ENCODE assay signal across 8 mouse cellular contexts in genomic region chr4:116720343-116721097, GRCm38 (mm10). TPM values are rescaled to one million over a fixed set of nuclear protein-coding genes. Genes with fewer than 3 reads are reported as not detected.
DNase-seq lines count a peak whose midpoint lies in the region; ATAC-seq and TF ChIP-seq lines count a peak whose summit lies in the region.

Tesk2 (plus strand) TSS chr4:116720948.

- H3K36me3 ChIP-seq in hindbrain, embryonic 13.5 days: no peaks in the 10 kb centered on the region

- under 1% methylated on average over 34 of the region's 34 CpGs for WGBS in hindbrain, embryonic 13.5 days

- in situ Hi-C loops in Patski (cut with MboI; ENCODE audit: low pct_unique_long_range_greater_than_20kb): loop anchor here (10.0 kb wide), 1 partner anchor 404 kb away; the partner anchor contains the start of genes Btbd19 and Tctex1d4

- H3K9me3 ChIP-seq in hindbrain, embryonic 13.5 days: no peaks in the 10 kb centered on the region

- H3K4me3 ChIP-seq in hindbrain, embryonic 13.5 days: peak within 1 kb of the TSS; percentile 84

- H3K27me3 ChIP-seq in Patski: no peaks in the 10 kb centered on the region
- H3K27me3 ChIP-seq in hindbrain, embryonic 13.5 days: peaks cover 2% of the 10 kb centered on the region; the same call in 1 of the 2 replicates

- H3K9ac ChIP-seq in hindbrain, embryonic 13.5 days: peak within 1 kb of the TSS; percentile 84

- peak within 1 kb of the TSS; percentile 92 for H3K4me2 ChIP-seq in hindbrain, embryonic 13.5 days

- H3K4me1 ChIP-seq in hindbrain, embryonic 13.5 days (replicated peaks): peaks cover 13% of the 10 kb centered on the region

- DNase-seq in Patski (ENCODE audit: low read depth, low spot score): peak; percentile 94
- peak; percentile 92 to 93 for DNase-seq in cerebellum, postnatal 14 days
- DNase-seq in frontal cortex, postnatal 14 days (ENCODE audit: low spot score in 2 of 2): peak; percentile 87 to 94
- DNase-seq in layer of hippocampus, postnatal 25 days (ENCODE audit: extremely low spot score in 1 of 2, low spot score in 1 of 2): peak; percentile 65
- peak; percentile 98 for DNase-seq in lung, postnatal 25 days (ENCODE audit: low spot score)
- peak; percentile 99 for DNase-seq in retina, embryonic 14.5 days (ENCODE audit: low spot score)
- peak; percentile 86 for DNase-seq in thymus, postnatal 4 days

- H3K27ac ChIP-seq in hindbrain, embryonic 13.5 days: peak within 1 kb of the TSS; percentile 70

- POLR2A ChIA-PET in Patski (lab: Charles Lee): interaction anchor here (0.9 to 1.3 kb wide), 2 partner anchors 66 to 68 kb away, joined by 3 read pairs; no protein-coding TSS in a partner anchor

- peak; percentile 84 for ATAC-seq in Patski
- ATAC-seq in hindbrain, embryonic 13.5 days (ENCODE audit: low FRiP score): peak; percentile 99

- no peak for TF ChIP-seq CTCF in Patski (IDR thresholded peaks at IDR 0.05)

- CTCF ChIA-PET in Patski (lab: Charles Lee): interaction anchor here (0.6 to 4.9 kb wide), 5 partner anchors 12 to 76 kb away, joined by 3 to 65 read pairs (median 4); partner anchors contain the start of genes Ccdc163 and Mmachc

RNA-seq across cellular contexts. Expression of gene Tesk2, which starts in this region (rescaled TPM):
- 3.6 TPM for polyA plus RNA-seq in Patski (2021)
- 3.2 and 3.7 TPM in 2 replicates for polyA plus RNA-seq in hindbrain, embryonic 13.5 days (2015; fragmentation: Nextera tagmentation; extraction: Ambion mirVana)
- total RNA-seq in layer of hippocampus, postnatal 25 days (2021): 1 to 10 TPM; 4.5 TPM

Comparison
In these comparisons a context has a peak if more than half of its experiments do, and no peak if none do; other contexts are left out.
1. Peak in every context shown above with its lines: DNase-seq, ATAC-seq, H3K4me3 ChIP-seq and H3K27ac ChIP-seq.